10 mouse cellular contexts compared by ENCODE assay signal in the genomic region with DNA sequence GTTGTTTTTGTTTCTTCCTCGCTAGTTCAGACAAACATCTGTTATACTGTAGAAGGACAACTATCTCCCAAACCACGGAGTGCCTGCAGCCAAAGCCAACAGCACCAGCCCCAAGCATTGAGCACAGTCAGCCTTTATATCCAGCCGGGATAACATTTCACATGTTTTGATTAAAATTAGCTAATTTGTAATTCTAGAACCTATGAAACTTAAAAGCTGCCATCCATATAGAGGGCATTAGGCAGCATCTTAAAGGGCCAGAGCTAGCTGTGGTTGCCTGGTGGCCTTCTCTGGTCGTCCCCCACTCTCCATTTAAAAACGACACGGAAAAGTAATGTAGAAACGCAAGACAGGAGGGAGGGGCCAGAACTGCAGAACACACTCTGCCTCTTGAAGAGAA. TPM values are rescaled to one million over a fixed set of nuclear protein-coding genes. Genes with fewer than 3 reads are reported as not detected.
DNase-seq lines count a peak whose midpoint lies in the region; ATAC-seq and TF ChIP-seq lines count a peak whose summit lies in the region.
"Had no signal": no experiment of that assay in that cellular context is flagged by ENCODE, and none has a peak within 500 bp of the region (broad histone marks: within the 10 kb centered on the region; RNA-seq: fewer than 3 reads in every experiment).

No protein-coding gene starts in this region.

- peak overlapping the region; percentile 36; the same call in 1 of the 2 replicates for H3K27ac ChIP-seq in left cerebral cortex, adult 2 months
- H3K27ac ChIP-seq in forebrain, embryonic 15.5 days (replicated peaks) = no peak overlapping the region
- H3K27ac ChIP-seq in limb, embryonic 10.5 days = no peak overlapping the region
- no peak overlapping the region for H3K27ac ChIP-seq in stomach, embryonic 15.5 days
- H3K27ac ChIP-seq in liver, postnatal 0 days (ENCODE audit: low read depth) = no peak overlapping the region

- H3K9ac ChIP-seq in forebrain, embryonic 15.5 days (replicated peaks) = peak overlapping the region; percentile 94
- H3K9ac ChIP-seq in stomach, embryonic 15.5 days = no peak overlapping the region
- H3K9ac ChIP-seq in liver, postnatal 0 days (replicated peaks) = no peak overlapping the region

- H3K4me2 ChIP-seq in forebrain, embryonic 15.5 days (replicated peaks) = peak overlapping the region; percentile 75
- peak overlapping the region; percentile 97; the same call in 1 of the 2 replicates for H3K4me2 ChIP-seq in stomach, embryonic 15.5 days
- no peak overlapping the region for H3K4me2 ChIP-seq in liver, postnatal 0 days (ENCODE audit: low read depth, low read length)

- TF ChIP-seq EP300 in liver, postnatal 0 days (IDR thresholded peaks at IDR 0.05; ENCODE audit: low read depth) = no peak

- H3K4me1 ChIP-seq in forebrain, embryonic 15.5 days = peaks cover 49% of the 10 kb centered on the region
- H3K4me1 ChIP-seq in limb, embryonic 10.5 days = peaks cover 60% of the 10 kb centered on the region
- H3K4me1 ChIP-seq in stomach, embryonic 15.5 days = peaks cover 12% of the 10 kb centered on the region; the same call in 1 of the 2 replicates
- H3K4me1 ChIP-seq in liver, postnatal 0 days (ENCODE audit: insufficient read depth) = peaks cover 12% of the 10 kb centered on the region

- DNase-seq in left cerebral cortex, adult 2 months (ENCODE audit: extremely low spot score in 1 of 2, low spot score in 2 of 2) = no peak
- DNase-seq in left cerebral cortex, adult 9 months (ENCODE audit: low spot score in 2 of 2) = no peak
- no peak for DNase-seq in limb, embryonic 10.5 days (ENCODE audit: low spot score)
- DNase-seq in liver, postnatal 0 days = no peak
- DNase-seq in thymus, postnatal 14 days = no peak
- DNase-seq: gastrocnemius, postnatal 14 days had no signal

- WGBS in forebrain, embryonic 15.5 days = 6% methylated on average over 7 of the region's 7 CpGs
- 3% methylated on average over 7 of the region's 7 CpGs for WGBS in limb, embryonic 10.5 days
- WGBS in stomach, embryonic 15.5 days = 12% methylated on average over 7 of the region's 7 CpGs
- WGBS in liver, postnatal 0 days (ENCODE audit: insufficient replicate concordance) = 7% methylated on average over 7 of the region's 7 CpGs

- no peak for TF ChIP-seq CTCF in left cerebral cortex, adult 2 months (IDR thresholded peaks at IDR 0.05)
- TF ChIP-seq CTCF in liver, postnatal 0 days (IDR thresholded peaks at IDR 0.05; ENCODE audit: low read depth) = no peak

- no peak for ATAC-seq in forebrain, embryonic 15.5 days (replicated peaks)
- no peak for ATAC-seq in stomach, embryonic 15.5 days (ENCODE audit: insufficient read depth, low FRiP score, low read depth)
- no peak for ATAC-seq in CD4-positive, CD25-positive, alpha-beta regulatory T cell, adult 4 months
- ATAC-seq in liver, postnatal 0 days = no peak

- H3K27me3 ChIP-seq in forebrain, embryonic 15.5 days = no peaks in the 10 kb centered on the region
- peaks cover 49% of the 10 kb centered on the region for H3K27me3 ChIP-seq in limb, embryonic 10.5 days (ENCODE audit: low read depth, poor library complexity, severe bottlenecking)
- peaks cover 27% of the 10 kb centered on the region for H3K27me3 ChIP-seq in stomach, embryonic 15.5 days (replicated peaks)
- peaks cover 74% of the 10 kb centered on the region for H3K27me3 ChIP-seq in liver, postnatal 0 days (ENCODE audit: insufficient read depth, low read length)

- intact Hi-C loops in left cerebral cortex, adult 2 months (cut with DNase I) = loop anchor here (2.0 to 5.0 kb wide), 3 partner anchors 65 to 151 kb away; no protein-coding TSS in a partner anchor

- H3K9me3 ChIP-seq in forebrain, embryonic 15.5 days = no peaks in the 10 kb centered on the region
- no peaks in the 10 kb centered on the region for H3K9me3 ChIP-seq in limb, embryonic 10.5 days (replicated peaks)
- H3K9me3 ChIP-seq in stomach, embryonic 15.5 days = no peaks in the 10 kb centered on the region
- H3K9me3 ChIP-seq in liver, postnatal 0 days (ENCODE audit: low read length) = no peaks in the 10 kb centered on the region

- peak overlapping the region; percentile 97 for H3K4me3 ChIP-seq in left cerebral cortex, adult 2 months
- H3K4me3 ChIP-seq in forebrain, embryonic 15.5 days = peak overlapping the region; percentile 77
- peak overlapping the region; percentile 81 for H3K4me3 ChIP-seq in limb, embryonic 10.5 days
- H3K4me3 ChIP-seq in stomach, embryonic 15.5 days (replicated peaks) = peak overlapping the region; percentile 72; the same call in 1 of the 2 replicates
- no peak overlapping the region for H3K4me3 ChIP-seq in liver, postnatal 0 days (ENCODE audit: low read depth, low read length)

- no peaks in the 10 kb centered on the region for H3K36me3 ChIP-seq in forebrain, embryonic 15.5 days
- no peaks in the 10 kb centered on the region for H3K36me3 ChIP-seq in limb, embryonic 10.5 days
- no peaks in the 10 kb centered on the region for H3K36me3 ChIP-seq in stomach, embryonic 15.5 days
- H3K36me3 ChIP-seq in liver, postnatal 0 days (replicated peaks; ENCODE audit: insufficient read depth, low read length) = no peaks in the 10 kb centered on the region

RNA-seq across cellular contexts. Expression of gene Sobp, which starts 2.3 kb away (rescaled TPM):
- 10 to 100 TPM; 76.4 to 77.1 TPM for total RNA-seq in left cerebral cortex, adult 2 months (2021)
- 15.1 and 16.2 TPM in 2 replicates for polyA plus RNA-seq in forebrain, embryonic 15.5 days (2015; fragmentation: Nextera tagmentation; extraction: Ambion mirVana)
- polyA plus RNA-seq in limb, embryonic 10.5 days (2016; fragmentation: Nextera tagmentation; extraction: Ambion mirVana) = 1.4 and 2.3 TPM in 2 replicates
- polyA plus RNA-seq in stomach, embryonic 15.5 days (2015; fragmentation: Nextera tagmentation; extraction: Ambion mirVana) = 1.1 and 1.4 TPM in 2 replicates
- not detected for polyA plus RNA-seq in CD4-positive, CD25-positive, alpha-beta regulatory T cell, adult 4 months (2017; shearing (Covaris generic))
- 0.02 TPM in 2 replicates for polyA plus RNA-seq in liver, postnatal 0 days (2015; fragmentation: Nextera tagmentation; extraction: Ambion mirVana)

RNA-seq across cellular contexts. Expression of gene 9030612E09Rik, which starts 2.4 kb away (rescaled TPM):
- 1 to 10 TPM; 2.6 to 3.3 TPM for total RNA-seq in left cerebral cortex, adult 2 months (2021)
- polyA plus RNA-seq in forebrain, embryonic 15.5 days (2015; fragmentation: Nextera tagmentation; extraction: Ambion mirVana) = 2.0 and 2.5 TPM in 2 replicates
- 0.30 and 0.83 TPM in 2 replicates for polyA plus RNA-seq in limb, embryonic 10.5 days (2016; fragmentation: Nextera tagmentation; extraction: Ambion mirVana)
- polyA plus RNA-seq in stomach, embryonic 15.5 days (2015; fragmentation: Nextera tagmentation; extraction: Ambion mirVana) = 0.39 and 0.63 TPM in 2 replicates
- polyA plus RNA-seq in CD4-positive, CD25-positive, alpha-beta regulatory T cell, adult 4 months (2017; shearing (Covaris generic)) = not detected
- not detected in 2 replicates for polyA plus RNA-seq in liver, postnatal 0 days (2015; fragmentation: Nextera tagmentation; extraction: Ambion mirVana)
- total RNA-seq: ES-E14 had no signal

RNA-seq across cellular contexts. Expression of gene Pdss2, which starts 49.2 kb away (rescaled TPM):
- total RNA-seq in left cerebral cortex, adult 2 months (2021) = 10 to 100 TPM; 16.9 to 17.2 TPM
- polyA plus RNA-seq in forebrain, embryonic 15.5 days (2015; fragmentation: Nextera tagmentation; extraction: Ambion mirVana) = 15.1 and 16.1 TPM in 2 replicates
- 14.5 and 14.8 TPM in 2 replicates for polyA plus RNA-seq in limb, embryonic 10.5 days (2016; fragmentation: Nextera tagmentation; extraction: Ambion mirVana)
- 12.7 and 14.3 TPM in 2 replicates for polyA plus RNA-seq in stomach, embryonic 15.5 days (2015; fragmentation: Nextera tagmentation; extraction: Ambion mirVana)
- 10 to 100 TPM in 1 of 2 experiments, 1 to 10 TPM in 1; 8.9 to 18.1 TPM for polyA plus RNA-seq in CD4-positive, CD25-positive, alpha-beta regulatory T cell, adult 4 months (2017; shearing (Covaris generic))
- 4.2 and 4.5 TPM in 2 replicates for polyA plus RNA-seq in liver, postnatal 0 days (2015; fragmentation: Nextera tagmentation; extraction: Ambion mirVana)
